ENCODE assay signal across 15 mouse cellular contexts in the genomic region with DNA sequence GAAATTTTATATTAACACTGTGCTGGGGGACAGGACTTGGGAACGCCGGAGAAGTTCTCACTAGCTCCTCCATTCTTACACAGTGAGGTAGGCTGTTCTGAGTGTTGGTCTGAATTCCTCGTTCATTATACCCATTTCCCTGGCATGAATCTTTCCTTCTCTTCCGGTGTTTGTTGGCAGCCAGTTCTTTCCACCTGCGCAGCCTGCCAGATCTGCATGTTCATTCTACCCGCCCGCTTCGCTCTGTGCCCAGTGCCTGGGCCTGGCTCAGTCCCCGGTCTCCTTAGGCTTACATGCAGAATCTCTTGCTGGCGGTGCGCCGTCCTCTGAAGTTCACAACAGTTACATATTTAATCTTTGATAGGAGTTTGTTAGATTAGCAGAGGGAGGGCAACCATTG. TPM values are rescaled to one million over a fixed set of nuclear protein-coding genes. Genes with fewer than 3 reads are reported as not detected.
DNase-seq lines count a peak whose midpoint lies in the region; ATAC-seq lines count a peak whose summit lies in the region.
"Had no signal": no experiment of that assay in that cellular context is flagged by ENCODE, and none has a peak within 500 bp of the region (broad histone marks: within the 10 kb centered on the region; RNA-seq: fewer than 3 reads in every experiment).

No protein-coding gene starts in this region.

- H3K27me3 ChIP-seq in stomach, embryonic 15.5 days (replicated peaks): no peaks in the 10 kb centered on the region
- H3K27me3 ChIP-seq: heart, embryonic 13.5 days; hindbrain, embryonic 13.5 days; limb, embryonic 13.5 days had no signal

- H3K36me3 ChIP-seq in stomach, embryonic 15.5 days: no peaks in the 10 kb centered on the region
- H3K36me3 ChIP-seq: heart, embryonic 13.5 days had no signal

- H3K27ac ChIP-seq in stomach, embryonic 15.5 days: no peak overlapping the region
- H3K27ac ChIP-seq: heart, embryonic 13.5 days; hindbrain, embryonic 13.5 days; limb, embryonic 13.5 days had no signal

- peaks cover 12% of the 10 kb centered on the region for H3K4me1 ChIP-seq in stomach, embryonic 15.5 days

- H3K4me2 ChIP-seq in stomach, embryonic 15.5 days: no peak overlapping the region
- H3K4me2 ChIP-seq: heart, embryonic 13.5 days; hindbrain, embryonic 13.5 days; limb, embryonic 13.5 days had no signal

- no peaks in the 10 kb centered on the region for H3K9me3 ChIP-seq in stomach, embryonic 15.5 days
- H3K9me3 ChIP-seq: heart, embryonic 13.5 days; hindbrain, embryonic 13.5 days; limb, embryonic 13.5 days had no signal

- peak; percentile 75 for ATAC-seq in stomach, embryonic 15.5 days (ENCODE audit: insufficient read depth, low FRiP score, low read depth)

- H3K9ac ChIP-seq in stomach, embryonic 15.5 days: no peak overlapping the region
- H3K9ac ChIP-seq: heart, embryonic 13.5 days; hindbrain, embryonic 13.5 days; limb, embryonic 13.5 days had no signal

- H3K4me3 ChIP-seq in stomach, embryonic 15.5 days (replicated peaks): no peak overlapping the region
- H3K4me3 ChIP-seq: heart, embryonic 13.5 days; hindbrain, embryonic 13.5 days; limb, embryonic 13.5 days had no signal

- peak; percentile 75 for DNase-seq in gastrocnemius, adult 18-20 months (ENCODE audit: low spot score)
- no peak for DNase-seq in gastrocnemius, postnatal 4 days (ENCODE audit: low spot score in 2 of 2)
- peak; percentile 29 for DNase-seq in lung, postnatal 36 days
- DNase-seq in lung, postnatal 4 days: no peak
- DNase-seq in cerebellum, adult 9-11 months: peak; percentile 80
- no peak for DNase-seq in frontal cortex, postnatal 10 days (ENCODE audit: low spot score in 2 of 2)
- no peak for DNase-seq in frontal cortex, postnatal 14 days (ENCODE audit: low spot score in 2 of 2)
- DNase-seq: kidney, adult 11 months; lung, adult 2 months; spleen, adult 18-20 months; thymus, postnatal 14 days had no signal

- 73% methylated on average over 12 of the region's 12 CpGs for WGBS in stomach, embryonic 15.5 days

RNA-seq across cellular contexts. Expression of gene St3gal2, which starts 16.5 kb away (rescaled TPM):
- 10 to 100 TPM; 45.6 to 54.6 TPM for total RNA-seq in gastrocnemius, adult 18-20 months (2021)
- total RNA-seq in gastrocnemius, postnatal 4 days (2021): 10 to 100 TPM; 44.0 to 44.9 TPM
- polyA plus RNA-seq in stomach, embryonic 15.5 days (2015; fragmentation: Nextera tagmentation; extraction: Ambion mirVana): 17.1 and 17.6 TPM in 2 replicates

RNA-seq across cellular contexts. Expression of gene Fuk, which starts 33.9 kb away (rescaled TPM):
- total RNA-seq in gastrocnemius, adult 18-20 months (2021): 1 to 10 TPM; 3.6 to 4.4 TPM
- 1 to 10 TPM; 5.9 to 6.5 TPM for total RNA-seq in gastrocnemius, postnatal 4 days (2021)
- 10.6 and 11.4 TPM in 2 replicates for polyA plus RNA-seq in stomach, embryonic 15.5 days (2015; fragmentation: Nextera tagmentation; extraction: Ambion mirVana)

Comparison
In these comparisons a context has a peak if more than half of its experiments do, and no peak if none do; other contexts are left out.
1. DNase-seq: peak in gastrocnemius, adult 18-20 months (single experiment), lung, postnatal 36 days (single experiment) and cerebellum, adult 9-11 months (single experiment); none in gastrocnemius, postnatal 4 days (0 of 2), lung, postnatal 4 days (0 of 2), frontal cortex, postnatal 10 days (0 of 2) and frontal cortex, postnatal 14 days (0 of 2).